Comparison of ENCODE assay signal across 22 mouse cellular contexts in the genomic region with DNA sequence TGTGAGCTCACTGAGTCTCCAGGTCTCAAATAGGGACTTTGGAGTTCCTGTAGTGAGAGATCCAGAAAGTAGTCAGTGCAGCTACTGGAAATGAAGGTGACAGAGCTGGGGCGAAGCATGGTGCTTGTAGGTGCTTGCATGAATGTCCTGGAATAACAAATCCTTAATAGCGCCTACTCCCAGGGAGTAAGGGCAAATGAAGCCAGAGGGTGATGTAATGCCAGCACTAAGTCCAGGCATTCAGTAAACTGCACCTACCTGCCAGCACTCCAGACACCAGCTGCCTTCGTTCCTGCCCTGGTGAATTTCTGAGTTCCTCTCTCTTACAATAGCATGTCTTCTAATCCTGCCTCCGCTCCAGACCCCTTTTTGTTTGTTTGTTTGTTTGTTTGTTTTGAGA. TPM values are rescaled to one million over a fixed set of nuclear protein-coding genes. Genes with fewer than 3 reads are reported as not detected.
DNase-seq lines count a peak whose midpoint lies in the region; ATAC-seq lines count a peak whose summit lies in the region.
"Had no signal": no experiment of that assay in that cellular context is flagged by ENCODE, and none has a peak within 500 bp of the region (broad histone marks: within the 10 kb centered on the region; RNA-seq: fewer than 3 reads in every experiment).

No protein-coding gene starts in this region.

- no peak overlapping the region for H3K9ac ChIP-seq in kidney, embryonic 16.5 days (replicated peaks; ENCODE audit: low read length)
- no peak overlapping the region for H3K9ac ChIP-seq in liver, embryonic 15.5 days
- H3K9ac ChIP-seq in liver, embryonic 11.5 days (ENCODE audit: low read depth, low read length), result no peak overlapping the region
- H3K9ac ChIP-seq: embryonic facial prominence, embryonic 13.5 days; forebrain, embryonic 12.5 days; hindbrain, embryonic 15.5 days had no signal

- H3K27me3 ChIP-seq in kidney, embryonic 16.5 days (ENCODE audit: insufficient read depth, low read length), result no peaks in the 10 kb centered on the region
- no peaks in the 10 kb centered on the region for H3K27me3 ChIP-seq in liver, embryonic 15.5 days
- H3K27me3 ChIP-seq in liver, embryonic 11.5 days (replicated peaks; ENCODE audit: control insufficient read depth, insufficient read depth, low read length), result no peaks in the 10 kb centered on the region
- H3K27me3 ChIP-seq: embryonic facial prominence, embryonic 13.5 days; hindbrain, embryonic 15.5 days had no signal

- ATAC-seq in kidney, embryonic 16.5 days (ENCODE audit: low FRiP score, low TSS enrichment), result no peak
- no peak for ATAC-seq in liver, embryonic 15.5 days (ENCODE audit: insufficient read depth)
- ATAC-seq in liver, embryonic 11.5 days (replicated peaks; ENCODE audit: low FRiP score), result no peak
- no peak for ATAC-seq in CD4-positive, CD25-positive, alpha-beta regulatory T cell, adult 4 months

- no peak overlapping the region for H3K27ac ChIP-seq in kidney, embryonic 16.5 days (ENCODE audit: low read length)
- peak overlapping the region; percentile 24; the same call in 1 of the 2 replicates for H3K27ac ChIP-seq in liver, embryonic 15.5 days (replicated peaks)
- H3K27ac ChIP-seq in liver, embryonic 11.5 days (ENCODE audit: low read depth, low read length), result no peak overlapping the region
- H3K27ac ChIP-seq: embryonic facial prominence, embryonic 13.5 days; forebrain, embryonic 12.5 days; hindbrain, embryonic 15.5 days had no signal

- H3K4me2 ChIP-seq in kidney, embryonic 16.5 days (replicated peaks; ENCODE audit: low read depth, low read length), result no peak overlapping the region
- no peak overlapping the region for H3K4me2 ChIP-seq in liver, embryonic 15.5 days
- no peak overlapping the region for H3K4me2 ChIP-seq in liver, embryonic 11.5 days
- H3K4me2 ChIP-seq: embryonic facial prominence, embryonic 13.5 days; forebrain, embryonic 12.5 days; hindbrain, embryonic 15.5 days; midbrain, embryonic 11.5 days had no signal

- peak; percentile 55 to 56 for DNase-seq in kidney, adult 8-10 months
- DNase-seq in liver, embryonic 11.5 days (ENCODE audit: low spot score), result no peak
- DNase-seq in kidney, postnatal 25 days, result peak; percentile 54 to 64
- no peak for DNase-seq in right cerebral cortex, postnatal 25 days
- DNase-seq: adrenal gland, adult 2 months; B cell, adult 2 months; cerebellum, adult 18-20 months; cerebellum, postnatal 25 days; embryo, embryonic 11 days; heart, postnatal 4 days; lung, adult 18-20 months; lung, postnatal 10 days; thymus, adult 2 months; thymus, postnatal 4 days had no signal

- H3K9me3 ChIP-seq in kidney, embryonic 16.5 days (ENCODE audit: low read length), result no peaks in the 10 kb centered on the region
- no peaks in the 10 kb centered on the region for H3K9me3 ChIP-seq in liver, embryonic 15.5 days (replicated peaks)
- H3K9me3 ChIP-seq in liver, embryonic 11.5 days (ENCODE audit: control insufficient read depth, low read length), result no peaks in the 10 kb centered on the region
- H3K9me3 ChIP-seq: embryonic facial prominence, embryonic 13.5 days; forebrain, embryonic 12.5 days; hindbrain, embryonic 15.5 days had no signal

- WGBS in kidney, embryonic 16.5 days, result 90% methylated on average over 4 of the region's 4 CpGs
- WGBS in liver, embryonic 15.5 days (ENCODE audit: insufficient replicate concordance), result 68% methylated on average over 4 of the region's 4 CpGs
- 78% methylated on average over 4 of the region's 4 CpGs for WGBS in liver, embryonic 11.5 days

- H3K4me3 ChIP-seq in kidney, embryonic 16.5 days (ENCODE audit: low read length), result no peak overlapping the region
- H3K4me3 ChIP-seq in liver, embryonic 15.5 days (replicated peaks), result no peak overlapping the region
- no peak overlapping the region for H3K4me3 ChIP-seq in liver, embryonic 11.5 days (ENCODE audit: low read depth, low read length)
- H3K4me3 ChIP-seq: embryonic facial prominence, embryonic 13.5 days; erythroblast, embryonic 14.5 days; forebrain, embryonic 12.5 days; hindbrain, embryonic 15.5 days had no signal

- H3K36me3 ChIP-seq in kidney, embryonic 16.5 days (ENCODE audit: insufficient read depth, low read length), result no peaks in the 10 kb centered on the region
- H3K36me3 ChIP-seq in liver, embryonic 15.5 days (replicated peaks), result no peaks in the 10 kb centered on the region
- H3K36me3 ChIP-seq in liver, embryonic 11.5 days (ENCODE audit: control insufficient read depth, insufficient read depth, low read length), result no peaks in the 10 kb centered on the region
- H3K36me3 ChIP-seq: embryonic facial prominence, embryonic 13.5 days; forebrain, embryonic 12.5 days; hindbrain, embryonic 15.5 days had no signal

- H3K4me1 ChIP-seq in kidney, embryonic 16.5 days (ENCODE audit: insufficient read depth, low read length), result peaks cover 16% of the 10 kb centered on the region
- 0 out of 2 replicates have a peak, but pooled peaks cover 13% of the 10 kb centered on the region for H3K4me1 ChIP-seq in liver, embryonic 15.5 days (replicated peaks)
- H3K4me1 ChIP-seq in liver, embryonic 11.5 days (replicated peaks; ENCODE audit: control insufficient read depth, insufficient read depth, low read length), result peaks cover 4% of the 10 kb centered on the region
- H3K4me1 ChIP-seq: forebrain, embryonic 12.5 days; hindbrain, embryonic 15.5 days had no signal

RNA-seq across cellular contexts. Expression of gene Gcnt2, which starts 39.1 kb away (rescaled TPM):
- 5.9 and 8.0 TPM in 2 replicates for polyA plus RNA-seq in kidney, embryonic 16.5 days (2015; fragmentation: Nextera tagmentation; extraction: Ambion mirVana)
- 1.6 TPM in 2 replicates for polyA plus RNA-seq in liver, embryonic 15.5 days (2015; fragmentation: Nextera tagmentation; extraction: Ambion mirVana)
- 2.1 and 2.2 TPM in 2 replicates for polyA plus RNA-seq in liver, embryonic 11.5 days (2014; fragmentation: Nextera tagmentation; extraction: Ambion mirVana)
- polyA plus RNA-seq in CD4-positive, CD25-positive, alpha-beta regulatory T cell, adult 4 months (2017; shearing (Covaris generic)), result under 1 TPM; 0.20 to 0.39 TPM
- polyA plus RNA-seq: erythroblast, embryonic 14.5 days had no signal

Comparison
In these comparisons a context has a peak if more than half of its experiments do, and no peak if none do; other contexts are left out.
1. DNase-seq: peak in kidney, adult 8-10 months (2 of 2) and kidney, postnatal 25 days (2 of 2); none in liver, embryonic 11.5 days (single experiment) and right cerebral cortex, postnatal 25 days (single experiment).